Mouse (Mus musculus): ENCODE data around the gene Celf2. TPM values are rescaled to one million over a fixed set of nuclear protein-coding genes. Genes with fewer than 3 reads are reported as not detected.

Gene Celf2
- polyA plus RNA-seq, 1 experiment from 2014 or later = 59.8 TPM

- Histone ChIP-seq H3K4me1 (ENCODE audit: control insufficient read depth, insufficient read depth, low read length) (no peaks in the 10 kb centered on the region), H3K27me3 (ENCODE audit: control insufficient read depth, insufficient read depth, low read length) (no peaks in the 10 kb centered on the region), H3K4me3 (ENCODE audit: low read depth, low read length) (no peak overlapping the region), H3K9ac (replicated peaks; ENCODE audit: low read depth, low read length) (no peak overlapping the region), H3K27ac (ENCODE audit: low read length) (no peak overlapping the region), H3K36me3 (ENCODE audit: control insufficient read depth, insufficient read depth, low read length) (no peaks in the 10 kb centered on the region), H3K9me3 (ENCODE audit: control insufficient read depth, low read depth, low read length) (no peaks in the 10 kb centered on the region), H3K4me2 (replicated peaks; ENCODE audit: low read depth, low read length) (no peak overlapping the region)
- WGBS = 98% methylated on average over 2 of the region's 2 CpGs
- ATAC-seq (ENCODE audit: insufficient number of reproducible peaks, insufficient read depth, low FRiP score, low read depth) = no peak
Observed at GRCm38 (mm10) chr2:6770214-6770613, 739.1 kb downstream of the Celf2 start.

- H3K27me3 ChIP-seq (ENCODE audit: control insufficient read depth, insufficient read depth, low read length) = no peaks in the 10 kb centered on the region
- WGBS = 50% methylated on average over 2 of the region's 2 CpGs
- H3K27ac ChIP-seq (ENCODE audit: low read length) = no peak overlapping the region
- H3K4me2 ChIP-seq (replicated peaks; ENCODE audit: low read depth, low read length) = no peak overlapping the region
- ATAC-seq (ENCODE audit: insufficient number of reproducible peaks, insufficient read depth, low FRiP score, low read depth) = no peak
- no peaks in the 10 kb centered on the region for H3K9me3 ChIP-seq (ENCODE audit: control insufficient read depth, low read depth, low read length)
- H3K9ac ChIP-seq (replicated peaks; ENCODE audit: low read depth, low read length) = no peak overlapping the region
- no peak overlapping the region for H3K4me3 ChIP-seq (ENCODE audit: low read depth, low read length)
- H3K4me1 ChIP-seq (ENCODE audit: control insufficient read depth, insufficient read depth, low read length) = no peaks in the 10 kb centered on the region
- no peaks in the 10 kb centered on the region for H3K36me3 ChIP-seq (ENCODE audit: control insufficient read depth, insufficient read depth, low read length)
Observed at GRCm38 (mm10) chr2:6762381-6762780, 747.0 kb downstream of the Celf2 start.

GRCm38 (mm10) chr2:6743173-6743572 lies 766.2 kb downstream of the Celf2 start:
- Histone ChIP-seq H3K4me2 (replicated peaks; ENCODE audit: low read depth, low read length) (no peak overlapping the region), H3K9ac (replicated peaks; ENCODE audit: low read depth, low read length) (no peak overlapping the region), H3K27me3 (ENCODE audit: control insufficient read depth, insufficient read depth, low read length) (no peaks in the 10 kb centered on the region), H3K9me3 (ENCODE audit: control insufficient read depth, low read depth, low read length) (no peaks in the 10 kb centered on the region), H3K36me3 (ENCODE audit: control insufficient read depth, insufficient read depth, low read length) (no peaks in the 10 kb centered on the region), H3K4me1 (ENCODE audit: control insufficient read depth, insufficient read depth, low read length) (no peaks in the 10 kb centered on the region), H3K4me3 (ENCODE audit: low read depth, low read length) (no peak overlapping the region), H3K27ac (ENCODE audit: low read length) (no peak overlapping the region)
- ATAC-seq (ENCODE audit: insufficient number of reproducible peaks, insufficient read depth, low FRiP score, low read depth) = no peak
- 65% methylated on average over 2 of the region's 2 CpGs for WGBS

GRCm38 (mm10) chr2:6739998-6740668 lies 769.2 kb downstream of the Celf2 start:
- no peak for ATAC-seq (ENCODE audit: insufficient number of reproducible peaks, insufficient read depth, low FRiP score, low read depth)

GRCm38 (mm10) chr2:6732026-6732425 lies 777.3 kb downstream of the Celf2 start:
- Histone ChIP-seq H3K4me1 (ENCODE audit: control insufficient read depth, insufficient read depth, low read length) (no peaks in the 10 kb centered on the region), H3K4me2 (replicated peaks; ENCODE audit: low read depth, low read length) (no peak overlapping the region), H3K9ac (replicated peaks; ENCODE audit: low read depth, low read length) (no peak overlapping the region), H3K36me3 (ENCODE audit: control insufficient read depth, insufficient read depth, low read length) (no peaks in the 10 kb centered on the region), H3K27me3 (ENCODE audit: control insufficient read depth, insufficient read depth, low read length) (no peaks in the 10 kb centered on the region), H3K9me3 (ENCODE audit: control insufficient read depth, low read depth, low read length) (no peaks in the 10 kb centered on the region), H3K4me3 (ENCODE audit: low read depth, low read length) (no peak overlapping the region), H3K27ac (ENCODE audit: low read length) (no peak overlapping the region)
- WGBS = 90% methylated on average over 2 of the region's 2 CpGs
- no peak for ATAC-seq (ENCODE audit: insufficient number of reproducible peaks, insufficient read depth, low FRiP score, low read depth)

More at GRCm38 (mm10) chr2:6739998-6740668, 769.2 kb downstream of the Celf2 start:
- H3K27ac ChIP-seq (ENCODE audit: low read length) = no peak overlapping the region
- H3K27me3 ChIP-seq (ENCODE audit: control insufficient read depth, insufficient read depth, low read length) = no peaks in the 10 kb centered on the region
- H3K9me3 ChIP-seq (ENCODE audit: control insufficient read depth, low read depth, low read length) = no peaks in the 10 kb centered on the region
- no peak overlapping the region for H3K4me3 ChIP-seq (ENCODE audit: low read depth, low read length)
- no peaks in the 10 kb centered on the region for H3K4me1 ChIP-seq (ENCODE audit: control insufficient read depth, insufficient read depth, low read length)
- H3K9ac ChIP-seq (replicated peaks; ENCODE audit: low read depth, low read length) = no peak overlapping the region
- no peak overlapping the region for H3K4me2 ChIP-seq (replicated peaks; ENCODE audit: low read depth, low read length)
- H3K36me3 ChIP-seq (ENCODE audit: control insufficient read depth, insufficient read depth, low read length) = no peaks in the 10 kb centered on the region
- WGBS = 78% methylated on average over 4 of the region's 4 CpGs

- Histone ChIP-seq H3K4me2 (replicated peaks; ENCODE audit: low read depth, low read length) (no peak overlapping the region), H3K9ac (replicated peaks; ENCODE audit: low read depth, low read length) (no peak overlapping the region), H3K4me3 (ENCODE audit: low read depth, low read length) (no peak overlapping the region), H3K4me1 (ENCODE audit: control insufficient read depth, insufficient read depth, low read length) (no peaks in the 10 kb centered on the region), H3K36me3 (ENCODE audit: control insufficient read depth, insufficient read depth, low read length) (no peaks in the 10 kb centered on the region), H3K27ac (ENCODE audit: low read length) (no peak overlapping the region), H3K27me3 (ENCODE audit: control insufficient read depth, insufficient read depth, low read length) (no peaks in the 10 kb centered on the region), H3K9me3 (ENCODE audit: control insufficient read depth, low read depth, low read length) (no peaks in the 10 kb centered on the region)
- 57% methylated on average over 3 of the region's 3 CpGs for WGBS
- ATAC-seq (ENCODE audit: insufficient number of reproducible peaks, insufficient read depth, low FRiP score, low read depth) = no peak
Observed at GRCm38 (mm10) chr2:6730860-6731259, 778.5 kb downstream of the Celf2 start.

GRCm38 (mm10) chr2:6729984-6730383 lies 779.4 kb downstream of the Celf2 start:
- Histone ChIP-seq H3K27ac (ENCODE audit: low read length) (no peak overlapping the region), H3K9me3 (ENCODE audit: control insufficient read depth, low read depth, low read length) (no peaks in the 10 kb centered on the region), H3K4me2 (replicated peaks; ENCODE audit: low read depth, low read length) (no peak overlapping the region), H3K4me3 (ENCODE audit: low read depth, low read length) (no peak overlapping the region), H3K36me3 (ENCODE audit: control insufficient read depth, insufficient read depth, low read length) (no peaks in the 10 kb centered on the region), H3K4me1 (ENCODE audit: control insufficient read depth, insufficient read depth, low read length) (no peaks in the 10 kb centered on the region), H3K27me3 (ENCODE audit: control insufficient read depth, insufficient read depth, low read length) (no peaks in the 10 kb centered on the region), H3K9ac (replicated peaks; ENCODE audit: low read depth, low read length) (no peak overlapping the region)
- no peak for ATAC-seq (ENCODE audit: insufficient number of reproducible peaks, insufficient read depth, low FRiP score, low read depth)
- WGBS = 66% methylated on average over 9 of the region's 9 CpGs

- WGBS = 85% methylated on average over 2 of the region's 2 CpGs
- no peak overlapping the region for H3K4me3 ChIP-seq (ENCODE audit: low read depth, low read length)
- no peak overlapping the region for H3K9ac ChIP-seq (replicated peaks; ENCODE audit: low read depth, low read length)
- no peaks in the 10 kb centered on the region for H3K9me3 ChIP-seq (ENCODE audit: control insufficient read depth, low read depth, low read length)
- no peak overlapping the region for H3K4me2 ChIP-seq (replicated peaks; ENCODE audit: low read depth, low read length)
- H3K4me1 ChIP-seq (ENCODE audit: control insufficient read depth, insufficient read depth, low read length) = no peaks in the 10 kb centered on the region
- H3K36me3 ChIP-seq (ENCODE audit: control insufficient read depth, insufficient read depth, low read length) = no peaks in the 10 kb centered on the region
- H3K27ac ChIP-seq (ENCODE audit: low read length) = no peak overlapping the region
- 0 out of 2 replicates have a peak, but pooled peaks have one; percentile 49 for ATAC-seq (ENCODE audit: insufficient number of reproducible peaks, insufficient read depth, low FRiP score, low read depth)
- no peaks in the 10 kb centered on the region for H3K27me3 ChIP-seq (ENCODE audit: control insufficient read depth, insufficient read depth, low read length)
Observed at GRCm38 (mm10) chr2:6728840-6729252, 780.5 kb downstream of the Celf2 start.

GRCm38 (mm10) chr2:6727366-6727765 lies 782.0 kb downstream of the Celf2 start:
- H3K9me3 ChIP-seq (ENCODE audit: control insufficient read depth, low read depth, low read length) = no peaks in the 10 kb centered on the region
- H3K9ac ChIP-seq (replicated peaks; ENCODE audit: low read depth, low read length) = no peak overlapping the region
- H3K27ac ChIP-seq (ENCODE audit: low read length) = no peak overlapping the region
- H3K36me3 ChIP-seq (ENCODE audit: control insufficient read depth, insufficient read depth, low read length) = no peaks in the 10 kb centered on the region
- H3K4me2 ChIP-seq (replicated peaks; ENCODE audit: low read depth, low read length) = no peak overlapping the region
- H3K4me1 ChIP-seq (ENCODE audit: control insufficient read depth, insufficient read depth, low read length) = no peaks in the 10 kb centered on the region
- no peak for ATAC-seq (ENCODE audit: insufficient number of reproducible peaks, insufficient read depth, low FRiP score, low read depth)
- WGBS = 81% methylated on average over 5 of the region's 5 CpGs
- H3K27me3 ChIP-seq (ENCODE audit: control insufficient read depth, insufficient read depth, low read length) = no peaks in the 10 kb centered on the region
- no peak overlapping the region for H3K4me3 ChIP-seq (ENCODE audit: low read depth, low read length)
